Mouse (Mus musculus) kidney, adult 2 months (tissue): Measurements from ENCODE around the gene Pitpnm3. TPM values are rescaled to one million over a fixed set of nuclear protein-coding genes. Genes with fewer than 3 reads are reported as not detected.
A peak's percentile ranks its signal among the peaks of the same experiment; 100 is the strongest.

Source experiments
- DNase-seq: peaks from one replicate; pipeline ENCODE4 v3.0.0; 2021
- H3K27ac ChIP-seq: fragments of 200-500 bp; 2 replicates; pipeline ENCODE4 v1.5.1; 2012; ENCODE audit warnings: low read depth, low read length, control low read depth, inconsistent platforms; ENCODE audit not compliant: insufficient read depth
- H3K27me3 ChIP-seq: fragments of 200-500 bp; replicated peaks from 2 replicates; pipeline ENCODE4 v1.6.1; 2012; ENCODE audit warnings: mild to moderate bottlenecking, moderate library complexity, low read length, inconsistent platforms; ENCODE audit not compliant: control insufficient read depth, insufficient read depth
- H3K36me3 ChIP-seq: fragments of 200-500 bp; 2 replicates; pipeline ENCODE4 v1.6.1; 2012; ENCODE audit warnings: mild to moderate bottlenecking, moderate library complexity, low read length, inconsistent platforms; ENCODE audit not compliant: control insufficient read depth, insufficient read depth
- H3K4me1 ChIP-seq: fragments of 200-500 bp; 2 replicates; pipeline ENCODE4 v1.6.1; 2011; ENCODE audit warnings: low read length; ENCODE audit not compliant: control insufficient read depth, insufficient read depth
- H3K4me3 ChIP-seq: fragments of 200-500 bp; 2 replicates; pipeline ENCODE4 v1.5.1; 2011; ENCODE audit warnings: mild to moderate bottlenecking, low read depth, low read length, control low read depth; ENCODE audit not compliant: insufficient read depth
- CTCF ChIP-seq: fragments of 200-500 bp; conservative IDR thresholded peaks from 2 replicates; pipeline ENCODE4 v1.5.1; 2011; ENCODE audit warnings: low read depth, mild to moderate bottlenecking, control low read depth, low read length, moderate library complexity, mixed read lengths; ENCODE audit not compliant: insufficient read depth, insufficient read length
- POLR2A ChIP-seq: fragments of 200-500 bp; IDR thresholded peaks from one replicate; pipeline ENCODE4 v1.6.1; 2011; ENCODE audit warnings: low read depth, low read length, control low read depth
- WGBS: fragments of 180-500 bp; shearing (Covaris S2); methylation state at CpG from one replicate; pipeline ENCODE4 v1.1.7; 2018; 5-methylcytosine and 5-hydroxymethylcytosine counted together
- polyA plus RNA-seq: library from polyadenylated mRNA; depleted of rRNA; stranded (reverse); fragments of >200 nt; gene quantifications from 2 replicates; pipeline ENCODE4 v1.2.3, GENCODE M21; 2012

Gene Pitpnm3
- polyA plus RNA-seq, 1 experiment: 4.7 TPM

GRCm38 (mm10) chr11:72153122-72153862, 17.7 kb upstream of the Pitpnm3 start:
- Histone ChIP-seq H3K4me1 (peaks cover 4% of the 10 kb centered on the region; the same call in 1 of the 2 replicates), H3K4me3 (no peak overlapping the region), H3K36me3 (no peaks in the 10 kb centered on the region; the same call in 1 of the 2 replicates), H3K27ac (peak overlapping the region; percentile 2; the same call in 1 of the 2 replicates), H3K27me3 (no peaks in the 10 kb centered on the region)
- 52% methylated on average over 12 of the region's 12 CpGs for WGBS
- no peak; the same call in 1 of the 2 replicates for TF ChIP-seq CTCF
- TF ChIP-seq POLR2A: no peak
- peak; percentile 21 for DNase-seq

- Histone ChIP-seq H3K27me3 (no peaks in the 10 kb centered on the region), H3K4me3 (no peak overlapping the region), H3K27ac (no peak overlapping the region), H3K4me1 (peaks cover 7% of the 10 kb centered on the region), H3K36me3 (no peaks in the 10 kb centered on the region; the same call in 1 of the 2 replicates)
- 66% methylated on average over 2 of the region's 2 CpGs for WGBS
- no peak for DNase-seq
- TF ChIP-seq CTCF (no peak), POLR2A (no peak)
Observed at GRCm38 (mm10) chr11:72151120-72151519, 15.5 kb upstream of the Pitpnm3 start.

GRCm38 (mm10) chr11:72147910-72148309, 12.3 kb upstream of the Pitpnm3 start:
- DNase-seq: no peak
- H3K27me3 ChIP-seq: no peaks in the 10 kb centered on the region
- no peak overlapping the region for H3K4me3 ChIP-seq
- peaks cover 11% of the 10 kb centered on the region for H3K4me1 ChIP-seq
- TF ChIP-seq CTCF (no peak), POLR2A (no peak)
- H3K27ac ChIP-seq: no peak overlapping the region
- WGBS: 59% methylated on average over 3 of the region's 3 CpGs
- H3K36me3 ChIP-seq: no peaks in the 10 kb centered on the region

- peak overlapping the region; percentile 91 for H3K27ac ChIP-seq
- peaks cover 11% of the 10 kb centered on the region for H3K4me1 ChIP-seq
- H3K36me3 ChIP-seq: no peaks in the 10 kb centered on the region
- 64% methylated on average over 1 of the region's 1 CpGs for WGBS
- no peak overlapping the region for H3K4me3 ChIP-seq
- no peak for TF ChIP-seq CTCF
- no peak for TF ChIP-seq POLR2A
- peak; percentile 61 for DNase-seq
- no peaks in the 10 kb centered on the region for H3K27me3 ChIP-seq
Observed at GRCm38 (mm10) chr11:72145877-72146248, 10.3 kb upstream of the Pitpnm3 start.

- peaks cover 11% of the 10 kb centered on the region for H3K4me1 ChIP-seq
- H3K27me3 ChIP-seq: no peaks in the 10 kb centered on the region
- 12% methylated on average over 2 of the region's 2 CpGs for WGBS
- TF ChIP-seq CTCF: peak; percentile 66
- TF ChIP-seq POLR2A: no peak
- no peaks in the 10 kb centered on the region for H3K36me3 ChIP-seq
- H3K27ac ChIP-seq: peak overlapping the region; percentile 91
- H3K4me3 ChIP-seq: no peak overlapping the region
- peak; percentile 59 for DNase-seq
Observed at GRCm38 (mm10) chr11:72145182-72145876, 9.8 kb upstream of the Pitpnm3 start.

GRCm38 (mm10) chr11:72142889-72143288, 7.3 kb upstream of the Pitpnm3 start:
- Histone ChIP-seq H3K4me3 (no peak overlapping the region), H3K27me3 (no peaks in the 10 kb centered on the region), H3K4me1 (peaks cover 11% of the 10 kb centered on the region), H3K27ac (no peak overlapping the region), H3K36me3 (no peaks in the 10 kb centered on the region)
- peak; percentile 80 for DNase-seq
- TF ChIP-seq CTCF (no peak), POLR2A (no peak)
- WGBS: 47% methylated on average over 10 of the region's 10 CpGs

- 26% methylated on average over 6 of the region's 6 CpGs for WGBS
- H3K4me1 ChIP-seq: peaks cover 6% of the 10 kb centered on the region
- no peaks in the 10 kb centered on the region for H3K36me3 ChIP-seq
- peak; percentile 59 for DNase-seq
- H3K27ac ChIP-seq: no peak overlapping the region
- H3K27me3 ChIP-seq: no peaks in the 10 kb centered on the region
- H3K4me3 ChIP-seq: no peak overlapping the region
- no peak for TF ChIP-seq POLR2A
- no peak for TF ChIP-seq CTCF
Observed at GRCm38 (mm10) chr11:72140198-72140597, 4.6 kb upstream of the Pitpnm3 start.
